Mouse (Mus musculus) E14TG2a.4 (cell line): ENCODE measurements around the gene Pth2r.
A peak's percentile ranks its signal among the peaks of the same experiment; 100 is the strongest.

Experiments used
- H3K27me3 ChIP-seq: 2 replicates; pipeline ENCODE4 v1.6.1; 2014; ENCODE audit warnings: low read length, control low read depth; ENCODE audit not compliant: insufficient read depth
- H3K36me3 ChIP-seq: 2 replicates; pipeline ENCODE4 v1.6.1; 2014; ENCODE audit warnings: low read length, control low read depth; ENCODE audit not compliant: insufficient read depth
- H3K4me1 ChIP-seq: replicated peaks from 2 replicates; pipeline ENCODE4 v1.6.1; 2014; ENCODE audit warnings: low read depth, low read length, control low read depth
- H3K4me3 ChIP-seq: replicated peaks from 2 replicates; pipeline ENCODE4 v1.5.1; 2014; ENCODE audit warnings: mild to moderate bottlenecking, low read length
- H3K9me3 ChIP-seq: 2 replicates; pipeline ENCODE4 v1.6.1; 2014; ENCODE audit warnings: low read length, control low read depth
- CTCF ChIP-seq: conservative IDR thresholded peaks from 2 replicates; pipeline ENCODE4 v1.5.1; 2014; ENCODE audit warnings: low read length
- NANOG ChIP-seq: IDR thresholded peaks from 2 replicates; pipeline ENCODE4 v1.6.1; 2014; ENCODE audit warnings: borderline replicate concordance, low read length, mixed read lengths
- POU5F1 ChIP-seq: IDR thresholded peaks from 2 replicates; pipeline ENCODE4 v1.6.1; 2014; ENCODE audit warnings: low read length, borderline replicate concordance

The Pth2r gene

DNA sequence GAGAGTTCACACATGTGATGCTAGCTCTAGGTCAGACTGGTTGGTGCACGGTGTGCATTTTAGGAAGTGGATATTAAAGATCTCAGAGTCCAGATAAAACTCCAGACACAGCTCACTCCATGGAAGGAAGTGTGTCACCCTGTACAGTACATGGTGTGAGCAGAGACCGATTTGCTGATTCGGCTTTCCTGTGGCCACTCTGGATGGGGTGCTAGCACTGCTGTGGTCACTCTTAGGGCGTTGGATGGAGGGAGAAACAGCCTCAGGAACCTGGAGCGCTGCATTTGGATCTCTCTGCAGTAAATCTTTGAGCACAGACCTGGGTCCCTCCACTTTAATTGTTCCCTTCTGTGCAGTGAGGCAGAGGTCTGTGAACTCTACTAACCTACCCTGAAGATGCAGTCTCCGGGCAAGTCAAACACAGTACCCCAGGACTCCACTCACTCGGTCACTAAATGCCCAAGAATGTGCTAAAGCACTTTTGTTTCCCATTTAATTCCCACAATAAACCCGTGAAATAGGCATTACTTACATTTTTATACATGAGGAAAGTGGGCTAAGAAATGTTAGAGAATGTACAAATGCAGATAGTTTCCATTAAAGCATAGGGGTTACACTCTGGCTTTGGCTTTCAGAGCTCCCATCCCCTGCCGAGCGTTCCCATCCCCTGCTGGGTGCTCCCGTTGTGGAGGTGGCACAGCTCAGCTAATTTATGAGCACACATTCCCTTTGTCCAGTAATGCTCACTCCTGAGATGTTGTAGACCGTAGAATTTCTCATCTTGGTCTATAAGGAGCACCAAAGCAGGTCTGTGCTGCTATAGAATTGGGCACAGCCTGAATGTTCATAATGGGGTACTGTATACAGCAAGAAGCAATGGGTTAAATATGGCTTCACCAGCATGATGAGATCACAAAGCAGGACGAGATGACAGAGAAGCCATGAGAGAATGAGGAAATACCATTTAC, 32.5 kb downstream of the Pth2r start:
- no peak overlapping the region for H3K4me3 ChIP-seq
- peaks cover 11% of the 10 kb centered on the region for H3K4me1 ChIP-seq
- no peak for TF ChIP-seq NANOG
- TF ChIP-seq POU5F1, result no peak
- TF ChIP-seq CTCF, result no peak
- no peaks in the 10 kb centered on the region for H3K36me3 ChIP-seq
- no peaks in the 10 kb centered on the region for H3K9me3 ChIP-seq
- H3K27me3 ChIP-seq, result peaks cover 20% of the 10 kb centered on the region

GRCm38 (mm10) chr1:65315022-65315407, 33.2 kb downstream of the Pth2r start:
- peaks cover 11% of the 10 kb centered on the region for H3K4me1 ChIP-seq
- H3K27me3 ChIP-seq, result peaks cover 20% of the 10 kb centered on the region
- no peaks in the 10 kb centered on the region for H3K9me3 ChIP-seq
- H3K36me3 ChIP-seq, result no peaks in the 10 kb centered on the region
- no peak overlapping the region for H3K4me3 ChIP-seq
- TF ChIP-seq CTCF (no peak), NANOG (no peak), POU5F1 (no peak)

GRCm38 (mm10) chr1:65334026-65334425, 52.2 kb downstream of the Pth2r start:
- TF ChIP-seq NANOG, result no peak
- no peaks in the 10 kb centered on the region for H3K27me3 ChIP-seq

GRCm38 (mm10) chr1:65337768-65338167, 55.9 kb downstream of the Pth2r start:
- Histone ChIP-seq H3K27me3 (no peaks in the 10 kb centered on the region), H3K36me3 (no peaks in the 10 kb centered on the region), H3K4me3 (no peak overlapping the region), H3K9me3 (peaks cover 27% of the 10 kb centered on the region), H3K4me1 (no peaks in the 10 kb centered on the region)
- TF ChIP-seq CTCF (no peak), POU5F1 (no peak), NANOG (no peak)

More at GRCm38 (mm10) chr1:65334026-65334425, 52.2 kb downstream of the Pth2r start:
- H3K36me3 ChIP-seq, result no peaks in the 10 kb centered on the region
- H3K4me1 ChIP-seq, result no peaks in the 10 kb centered on the region
- peaks cover 27% of the 10 kb centered on the region for H3K9me3 ChIP-seq
- H3K4me3 ChIP-seq, result no peak overlapping the region

- H3K4me1 ChIP-seq, result no peaks in the 10 kb centered on the region
- H3K27me3 ChIP-seq, result no peaks in the 10 kb centered on the region
- H3K9me3 ChIP-seq, result peaks cover 27% of the 10 kb centered on the region
- H3K4me3 ChIP-seq, result no peak overlapping the region
- H3K36me3 ChIP-seq, result no peaks in the 10 kb centered on the region
- no peak for TF ChIP-seq CTCF
- no peak for TF ChIP-seq NANOG
- no peak for TF ChIP-seq POU5F1
These were observed 58.4 kb downstream of the Pth2r start for GRCm38 (mm10) chr1:65340240-65340639.

- H3K27me3 ChIP-seq, result no peaks in the 10 kb centered on the region
- no peaks in the 10 kb centered on the region for H3K4me1 ChIP-seq
- no peak overlapping the region for H3K4me3 ChIP-seq
- no peak for TF ChIP-seq CTCF
- TF ChIP-seq POU5F1, result no peak
- TF ChIP-seq NANOG, result no peak
- no peaks in the 10 kb centered on the region for H3K36me3 ChIP-seq
- H3K9me3 ChIP-seq, result peaks cover 14% of the 10 kb centered on the region
These were observed 71.1 kb downstream of the Pth2r start for GRCm38 (mm10) chr1:65352979-65353378.

GRCm38 (mm10) chr1:65354153-65354552, 72.3 kb downstream of the Pth2r start:
- Histone ChIP-seq H3K4me3 (no peak overlapping the region), H3K4me1 (no peaks in the 10 kb centered on the region), H3K36me3 (no peaks in the 10 kb centered on the region), H3K9me3 (peaks cover 22% of the 10 kb centered on the region), H3K27me3 (no peaks in the 10 kb centered on the region)
- TF ChIP-seq POU5F1, result no peak
- TF ChIP-seq CTCF, result no peak
- no peak for TF ChIP-seq NANOG

DNA sequence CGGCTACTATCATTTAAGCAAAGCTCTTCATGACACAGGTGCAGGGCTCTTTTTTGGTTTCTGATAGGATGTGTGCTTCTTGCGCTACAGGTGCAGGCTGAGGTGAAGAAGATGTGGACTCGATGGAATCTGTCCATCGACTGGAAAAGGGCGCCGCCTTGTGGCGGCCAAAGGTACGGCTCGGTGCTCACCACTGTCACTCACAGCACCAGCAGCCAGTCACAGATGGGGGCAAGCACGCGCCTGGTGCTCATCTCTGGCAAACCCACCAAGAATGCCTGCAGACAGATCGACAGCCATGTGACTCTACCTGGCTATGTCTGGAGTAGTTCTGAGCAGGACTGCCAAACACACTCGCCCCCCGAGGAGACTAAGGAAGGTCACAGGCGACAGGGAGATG, 106.5 kb downstream of the Pth2r start:
- 0 out of 2 replicates have a peak, but pooled peaks cover 2% of the 10 kb centered on the region for H3K4me1 ChIP-seq
- TF ChIP-seq CTCF, result peak; percentile 98
- TF ChIP-seq POU5F1, result no peak
- no peak for TF ChIP-seq NANOG
- no peaks in the 10 kb centered on the region for H3K36me3 ChIP-seq
- no peak overlapping the region for H3K4me3 ChIP-seq
- no peaks in the 10 kb centered on the region for H3K9me3 ChIP-seq
- peaks cover 8% of the 10 kb centered on the region for H3K27me3 ChIP-seq
